Mouse (Mus musculus) retina, postnatal 1 day (tissue): Measurements from ENCODE around the gene Aff1.

ENCODE experiments used
- DNase-seq: peaks from one replicate; pipeline ENCODE4 v3.0.0-alpha.2; 2012

The Aff1 gene

DNA sequence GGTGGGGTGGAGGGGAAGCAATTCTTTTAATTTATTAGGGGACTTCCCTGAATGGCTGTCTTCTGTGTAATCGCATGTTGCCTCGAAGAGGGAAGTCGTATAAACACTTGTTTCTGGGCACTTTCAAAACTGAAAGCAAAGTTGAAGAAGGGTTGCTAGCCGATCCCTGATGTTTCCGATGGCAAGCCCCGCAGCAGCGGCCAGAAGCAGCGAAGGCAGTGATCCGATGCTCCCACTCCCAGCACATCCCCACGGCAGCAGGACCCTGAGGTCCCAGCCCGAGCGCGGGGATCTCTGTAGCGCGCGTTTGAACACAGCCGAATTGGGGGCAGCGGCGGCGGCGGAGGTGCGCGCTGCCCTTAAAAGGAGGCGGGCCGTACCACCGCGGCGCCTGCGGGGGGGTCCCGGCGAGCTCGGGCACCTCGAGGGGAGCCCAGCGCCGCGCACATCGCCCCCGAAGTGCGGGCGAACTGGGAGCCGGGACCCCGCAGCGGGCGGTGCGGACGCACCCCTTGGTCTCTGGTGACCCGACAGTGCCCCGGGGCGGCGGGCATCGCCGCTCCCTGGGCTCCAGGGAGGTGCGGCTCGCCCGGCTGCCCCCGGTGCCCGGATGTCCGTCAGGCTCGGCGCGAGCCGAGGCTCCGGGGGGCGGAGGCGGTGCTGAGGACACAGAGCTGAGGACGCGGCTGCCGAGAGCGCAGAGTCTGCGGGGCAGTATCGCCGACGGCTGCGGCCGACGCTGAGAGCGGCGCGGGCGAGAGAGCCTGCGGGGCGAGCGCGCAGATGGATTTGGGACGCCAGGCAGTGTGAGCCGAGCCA, 61.5 kb downstream of the Aff1 start:
- peak; percentile 96 for DNase-seq

DNA sequence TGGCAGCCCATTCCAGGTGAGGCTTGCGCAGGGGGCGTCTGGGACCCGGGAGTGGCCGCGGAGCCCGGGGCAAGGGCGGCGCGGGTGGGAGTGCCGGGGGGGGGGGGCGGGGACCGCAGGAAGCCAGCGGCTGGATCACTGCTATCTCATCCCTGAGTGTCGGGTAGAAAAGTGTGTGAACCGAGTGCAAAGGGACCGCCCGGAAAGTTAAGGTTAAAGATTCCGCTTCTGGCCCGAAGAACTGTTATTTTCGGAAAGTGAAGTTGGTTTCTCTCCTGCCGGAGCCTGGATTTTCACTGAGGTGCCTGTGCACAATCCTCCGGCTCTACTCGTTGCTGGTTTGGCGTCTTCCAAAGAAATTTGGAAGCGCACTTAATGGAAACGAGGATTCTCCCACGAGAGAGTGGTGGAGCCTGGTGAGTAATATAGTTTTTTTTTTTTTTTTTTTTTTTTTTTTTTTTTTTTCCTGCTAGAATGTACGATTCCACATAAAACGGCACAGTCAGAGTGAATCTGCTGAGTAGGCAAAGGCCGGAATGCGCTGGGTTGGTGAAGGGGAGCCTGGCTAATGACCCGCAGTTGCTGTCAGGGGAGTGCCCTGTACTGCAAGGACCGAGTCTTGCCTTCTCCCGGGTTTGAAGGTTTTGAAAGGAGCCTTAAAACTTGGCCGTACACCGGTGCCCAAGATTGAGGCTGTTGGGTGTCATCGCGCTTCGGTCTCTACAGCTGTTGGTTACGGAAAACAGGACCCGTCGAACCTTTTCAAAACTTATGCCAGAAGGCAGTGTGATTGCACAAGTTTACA, 62.4 kb downstream of the Aff1 start:
- DNase-seq: peak; percentile 62

DNA sequence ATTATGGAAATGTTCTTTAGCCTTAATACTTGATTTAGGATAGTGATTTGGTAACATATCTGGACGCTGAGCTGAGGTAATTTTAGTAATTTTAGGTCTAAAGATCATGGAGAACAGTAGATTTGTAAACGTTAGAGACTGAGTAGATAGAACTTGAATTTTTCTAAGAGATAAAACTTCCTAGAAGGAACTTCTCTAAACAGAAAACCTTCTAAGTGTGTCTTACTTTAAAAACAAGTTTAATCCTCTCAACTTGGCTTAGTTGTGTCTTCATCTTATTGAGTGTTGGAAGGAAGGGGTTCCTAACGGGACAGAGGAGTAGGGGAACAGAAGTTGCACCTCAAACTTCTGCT, 62.9 kb downstream of the Aff1 start:
- DNase-seq: no peak

DNA sequence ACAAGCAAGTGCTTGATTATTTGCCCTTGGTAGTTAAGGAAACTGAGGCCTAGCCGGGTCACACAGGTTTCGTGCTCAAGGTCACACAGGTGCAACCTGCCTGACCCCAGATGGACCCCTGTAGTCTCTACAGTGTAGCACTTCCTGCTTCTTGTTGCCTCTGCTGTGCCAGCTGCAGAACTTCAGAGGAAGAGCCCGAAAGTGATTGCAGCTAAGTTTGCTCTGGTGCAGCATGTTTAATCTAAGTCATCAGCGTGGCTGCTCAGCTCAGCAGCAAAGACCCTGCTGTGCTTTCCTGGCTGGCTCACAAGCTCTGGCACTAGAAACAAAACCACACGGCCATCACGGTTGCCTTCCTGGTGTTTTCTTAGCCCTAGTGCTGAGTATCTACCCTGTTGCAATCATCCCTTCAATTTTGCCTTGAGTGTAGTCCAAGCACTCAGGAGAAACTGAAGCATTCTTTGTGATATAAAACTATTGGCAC, 64.1 kb downstream of the Aff1 start:
- no peak for DNase-seq

DNA sequence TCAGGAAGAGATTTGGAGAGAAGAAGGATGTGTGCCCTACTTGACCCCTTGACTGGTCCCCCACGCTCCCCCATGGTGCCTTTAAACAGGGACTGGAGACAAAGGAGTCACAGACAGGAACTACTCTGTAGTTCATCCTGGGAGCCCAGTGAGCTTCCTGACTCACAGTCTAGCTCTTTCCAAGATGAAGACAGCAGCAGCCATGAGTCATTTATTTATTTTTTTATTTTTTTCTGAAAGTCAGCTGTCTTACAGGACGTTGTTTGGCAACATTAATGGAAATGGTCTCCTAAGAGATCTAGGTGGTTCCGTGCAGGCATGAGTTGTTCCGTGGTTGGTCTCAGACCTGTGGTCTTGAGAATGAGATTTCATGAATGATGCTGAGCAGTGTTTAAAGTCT, 66.3 kb downstream of the Aff1 start:
- no peak for DNase-seq

DNA sequence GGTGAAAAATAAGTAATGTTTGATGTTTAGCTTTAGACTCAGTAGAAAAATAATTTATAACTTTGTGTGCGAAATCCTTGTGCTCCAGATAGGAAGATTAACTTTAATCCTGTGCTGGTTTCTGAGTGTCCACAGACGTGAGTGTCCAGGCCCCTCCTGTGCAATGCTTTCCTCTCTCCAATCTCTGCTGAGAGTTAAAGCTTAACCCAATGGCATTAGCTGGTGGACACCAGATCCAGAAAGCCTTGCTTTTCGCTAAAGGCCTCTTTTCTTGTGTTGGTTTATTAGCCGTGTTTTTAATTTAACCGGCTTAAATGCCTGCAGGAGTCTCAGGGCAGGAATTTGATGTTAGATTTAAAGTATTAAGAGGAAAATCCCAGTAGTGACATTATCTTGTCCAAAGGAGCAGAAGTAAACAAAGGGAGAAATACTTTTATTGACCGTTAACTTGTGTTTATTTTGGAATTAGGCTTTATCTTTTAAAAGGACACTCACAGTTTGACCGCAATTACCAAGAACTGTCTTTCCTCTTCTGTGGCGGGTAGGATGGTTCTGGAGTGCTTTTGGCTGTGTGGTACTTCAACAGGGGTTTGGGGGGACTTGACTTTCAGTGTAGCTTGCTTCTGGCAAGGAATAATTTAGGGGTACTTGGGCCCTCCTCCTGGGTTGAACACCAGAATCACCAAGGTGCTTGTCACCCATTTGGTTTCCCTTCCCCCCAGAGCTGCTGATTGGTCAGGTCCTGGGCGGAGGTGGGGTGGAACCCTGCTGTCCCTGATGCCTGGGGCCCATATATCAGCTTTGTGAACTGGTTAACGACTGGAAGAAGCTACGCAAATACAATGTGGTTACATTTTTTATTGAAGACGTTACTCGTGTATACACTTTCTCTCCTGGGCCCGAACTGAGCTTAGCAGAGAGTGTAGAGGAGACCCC, 67.6 kb downstream of the Aff1 start:
- DNase-seq: peak; percentile 29

DNA sequence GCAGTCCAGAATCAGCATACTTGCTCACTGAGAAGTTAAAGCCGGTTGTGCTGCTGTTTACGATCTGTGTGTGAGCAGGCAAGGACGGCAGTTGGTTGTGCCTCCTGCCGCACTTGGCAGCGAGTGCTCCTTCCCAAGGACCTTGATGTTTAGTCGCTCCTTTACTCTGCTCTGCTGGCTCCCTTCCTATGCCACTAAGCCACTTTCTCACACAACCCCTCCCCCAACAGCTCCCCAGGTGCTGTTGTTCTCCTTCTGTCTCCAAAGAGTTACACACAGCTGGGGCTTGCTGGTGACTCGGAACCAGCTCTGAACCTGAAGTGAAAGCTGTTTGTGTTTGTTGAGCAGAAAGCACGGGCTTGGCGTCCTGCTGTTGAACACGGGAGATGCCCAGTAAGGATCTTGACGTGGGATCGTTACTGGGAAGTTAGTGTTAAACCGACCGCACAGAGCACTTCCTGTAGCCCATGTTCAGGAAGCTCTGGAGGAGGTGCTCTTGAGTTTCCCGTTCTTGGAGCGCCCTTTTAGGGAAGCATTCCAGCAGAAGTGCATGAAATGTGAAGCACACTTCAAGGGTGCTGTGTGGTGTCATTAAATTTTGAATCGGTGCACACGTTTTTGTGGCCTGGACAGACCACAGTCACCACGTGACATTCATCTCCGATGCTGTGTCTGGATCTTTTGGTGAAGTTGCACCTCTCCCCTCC, 68.4 kb downstream of the Aff1 start:
- peak; percentile 58 for DNase-seq

DNA sequence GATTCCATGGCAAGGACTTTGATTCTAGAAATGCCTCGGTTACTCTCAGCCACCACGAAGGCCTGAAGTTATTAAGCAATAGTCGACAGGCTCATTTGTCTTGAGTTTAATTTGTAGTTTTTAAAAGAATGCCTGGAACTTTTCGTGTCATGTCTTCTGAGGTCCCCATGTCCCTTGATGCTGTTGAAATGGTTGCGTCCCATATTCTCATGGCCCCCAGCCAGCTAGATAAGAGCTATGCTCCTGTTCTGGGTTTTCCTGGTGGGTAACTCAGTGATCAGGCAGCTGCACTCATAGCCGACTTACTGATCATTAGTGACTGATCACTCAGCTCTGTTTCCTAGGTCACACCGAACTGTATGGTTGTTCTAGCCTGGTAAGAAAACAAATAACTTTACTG, 69.6 kb downstream of the Aff1 start:
- DNase-seq: no peak

DNA sequence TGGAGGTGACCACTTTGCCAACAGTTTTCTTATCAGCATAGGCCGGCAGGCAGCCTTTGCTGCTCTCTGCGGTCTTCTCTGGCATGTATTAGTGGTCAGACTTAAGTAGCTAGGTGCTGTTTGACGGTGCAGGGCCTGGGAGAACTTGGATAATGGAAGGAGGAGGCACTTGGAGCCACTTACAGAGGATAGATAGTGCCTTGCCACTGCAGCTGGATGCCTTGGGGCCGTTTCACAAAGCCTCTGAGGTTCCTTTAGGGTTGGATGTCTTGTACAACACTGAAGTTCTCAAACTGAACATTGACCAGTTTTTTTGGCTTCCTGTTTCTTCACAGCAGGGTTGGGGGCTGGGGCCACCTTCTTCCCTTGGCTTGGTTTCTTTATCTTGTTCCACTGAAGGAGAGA, 70.7 kb downstream of the Aff1 start:
- DNase-seq: no peak

DNA sequence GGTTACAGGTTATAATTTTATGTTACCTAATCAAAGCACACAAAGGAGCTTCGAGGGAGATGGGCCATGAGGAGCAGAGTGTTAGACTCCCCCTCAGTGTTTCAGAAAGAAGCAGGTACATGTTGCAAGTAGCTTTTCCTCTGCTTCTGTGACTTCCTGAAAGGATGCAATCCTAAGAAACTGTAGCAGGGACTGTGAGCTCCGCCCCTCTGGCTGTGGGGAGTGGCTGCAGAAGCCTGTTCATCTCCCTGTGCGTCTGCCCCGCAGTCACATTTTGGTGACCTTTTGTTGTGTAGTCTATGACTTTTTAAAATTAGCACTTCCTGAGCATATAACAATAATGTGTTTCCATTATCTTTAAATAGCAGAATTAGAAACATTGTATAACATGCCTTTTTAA, 73.2 kb downstream of the Aff1 start:
- no peak for DNase-seq

DNA sequence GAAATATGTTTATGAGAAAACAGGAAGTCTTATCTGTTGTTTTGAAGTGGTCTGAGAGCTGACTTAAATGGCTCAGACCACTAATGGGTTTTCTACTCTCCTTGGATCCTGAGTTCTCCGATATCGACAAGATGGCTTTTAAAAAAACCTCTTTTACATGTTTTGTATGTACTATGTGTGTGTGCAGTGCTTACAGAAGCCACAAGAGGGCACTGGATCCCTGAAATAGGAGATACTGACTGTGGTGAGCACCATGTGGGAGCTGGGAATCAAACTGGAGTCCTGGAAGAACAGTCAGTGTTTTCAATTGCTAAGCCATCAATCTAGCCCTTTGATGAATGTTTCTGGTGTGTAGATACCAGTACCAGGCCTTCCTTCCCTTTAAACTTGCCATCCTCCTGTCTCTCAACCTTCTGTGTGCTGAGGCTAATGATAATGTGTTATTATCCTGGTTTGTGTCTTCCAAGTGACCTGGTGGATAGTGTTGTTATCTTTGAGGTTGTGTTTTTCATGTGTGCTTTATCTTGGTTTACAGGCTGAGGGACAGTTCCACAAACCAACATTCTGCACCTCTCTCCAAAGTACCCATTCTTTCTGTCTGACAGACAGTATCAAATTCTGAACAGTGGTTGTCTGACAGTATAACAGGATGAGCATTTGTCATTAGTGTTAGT, 73.7 kb downstream of the Aff1 start:
- DNase-seq: no peak

DNA sequence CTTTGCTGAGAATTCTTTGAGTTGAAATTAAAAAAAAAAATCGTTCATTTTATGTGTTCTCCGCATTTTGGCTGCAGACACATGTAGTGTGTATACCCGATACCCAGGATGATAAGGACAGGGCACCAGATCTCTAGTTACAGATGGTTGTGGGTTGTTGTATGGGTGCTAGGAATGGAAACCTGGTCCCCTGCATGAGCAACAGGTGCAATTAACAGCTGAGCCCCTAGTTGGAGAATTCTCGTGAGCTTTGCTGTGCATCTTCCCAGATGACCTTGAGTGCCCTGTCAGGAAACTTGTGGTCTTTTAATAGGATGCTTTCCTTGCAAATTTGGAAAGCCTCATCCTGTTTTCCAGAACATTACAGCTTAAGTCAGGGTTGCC, 74.2 kb downstream of the Aff1 start:
- DNase-seq: no peak

DNA sequence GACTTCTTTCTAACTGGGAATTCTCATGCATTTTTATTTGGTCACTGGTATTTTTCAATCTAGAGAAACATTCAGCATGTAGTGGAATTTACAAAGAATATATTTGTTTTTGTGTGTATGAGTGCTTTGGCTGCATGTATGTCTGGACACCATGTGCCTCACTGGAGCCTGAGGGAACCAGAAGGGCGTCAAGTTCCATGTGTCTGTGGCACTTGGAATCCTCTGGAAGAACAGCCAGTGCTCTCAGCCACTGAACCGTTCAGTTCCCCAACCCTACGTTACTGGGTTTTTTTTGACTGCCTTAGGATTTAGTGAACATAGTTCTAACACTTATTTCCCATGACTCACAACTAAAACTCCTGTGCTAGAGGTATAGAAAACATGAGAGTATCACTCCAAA, 76.8 kb downstream of the Aff1 start:
- no peak for DNase-seq

DNA sequence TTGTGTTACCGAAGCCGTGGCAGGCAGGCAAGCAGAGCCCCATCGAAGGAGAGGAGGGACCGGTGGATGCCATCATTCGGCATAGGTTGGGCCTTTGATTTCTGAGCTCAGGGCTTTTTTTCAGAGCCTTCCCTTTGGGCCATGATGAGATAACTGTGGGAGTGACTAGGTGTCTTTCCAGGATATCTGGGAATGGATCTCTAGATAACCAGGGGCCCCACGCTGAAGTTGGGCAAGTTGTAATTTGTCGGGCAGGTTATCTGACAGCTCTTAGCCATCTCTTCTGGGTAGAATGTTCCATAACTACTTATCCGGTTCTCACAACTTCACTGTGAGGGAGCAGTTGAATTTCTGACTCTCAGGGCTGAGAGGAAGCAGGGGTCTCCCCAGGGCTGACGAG, 77.5 kb downstream of the Aff1 start:
- DNase-seq: no peak

DNA sequence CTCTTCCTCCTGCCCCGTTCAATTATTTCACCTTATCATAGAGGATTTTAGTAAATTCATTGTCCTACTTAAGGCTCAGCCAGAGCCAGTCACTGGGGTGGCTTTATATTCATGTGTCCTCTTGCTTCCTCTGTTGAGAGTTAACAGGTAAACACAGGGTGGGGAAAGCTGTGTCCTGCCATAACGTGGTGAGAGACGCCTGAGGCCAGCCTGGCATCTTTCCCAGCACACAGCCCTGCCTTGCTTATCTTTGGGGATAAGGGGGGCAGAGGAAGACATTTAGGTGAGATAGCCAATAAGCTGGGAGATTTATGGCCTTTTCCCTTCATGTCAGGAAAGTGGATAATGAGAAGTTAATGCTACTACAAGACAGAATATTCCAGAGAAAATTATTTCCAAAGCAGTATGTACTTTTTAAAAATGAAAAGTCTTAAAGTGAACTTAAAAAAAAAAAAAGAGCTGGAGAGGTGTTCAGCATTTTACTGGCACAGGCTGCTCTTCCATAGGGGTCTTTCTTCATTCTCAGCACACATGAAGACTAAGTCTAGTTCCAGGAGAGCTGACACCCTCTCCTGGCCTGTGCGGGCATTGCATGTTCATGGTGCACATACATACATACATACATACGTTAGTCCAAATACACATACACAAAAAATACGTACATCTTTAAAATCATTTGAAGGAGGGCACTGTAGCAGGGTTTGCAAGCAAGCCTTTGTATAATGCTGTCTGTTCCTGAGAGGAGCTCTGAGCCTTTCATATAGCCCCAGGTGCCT, 78.5 kb downstream of the Aff1 start:
- DNase-seq: peak; percentile 38

DNA sequence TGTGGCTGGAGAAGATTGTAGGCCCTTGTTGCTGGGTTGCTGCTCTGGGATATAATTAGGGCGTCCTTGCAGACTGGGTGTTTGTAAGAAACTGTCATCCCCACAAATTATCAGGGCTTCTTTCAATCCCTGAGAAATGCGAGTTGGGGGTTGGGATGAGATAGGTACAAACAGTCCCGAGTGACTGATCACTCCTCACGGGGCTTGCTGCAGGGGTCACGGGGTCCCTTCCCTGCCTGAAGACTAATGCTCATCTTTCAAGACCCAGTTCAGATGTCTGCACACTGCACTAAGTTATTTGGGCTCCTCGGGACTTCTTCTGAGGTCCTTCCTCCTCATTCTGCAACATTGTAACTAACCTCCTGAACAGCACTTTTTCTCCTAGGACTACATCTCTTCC, 79.2 kb downstream of the Aff1 start:
- DNase-seq: peak; percentile 29

DNA sequence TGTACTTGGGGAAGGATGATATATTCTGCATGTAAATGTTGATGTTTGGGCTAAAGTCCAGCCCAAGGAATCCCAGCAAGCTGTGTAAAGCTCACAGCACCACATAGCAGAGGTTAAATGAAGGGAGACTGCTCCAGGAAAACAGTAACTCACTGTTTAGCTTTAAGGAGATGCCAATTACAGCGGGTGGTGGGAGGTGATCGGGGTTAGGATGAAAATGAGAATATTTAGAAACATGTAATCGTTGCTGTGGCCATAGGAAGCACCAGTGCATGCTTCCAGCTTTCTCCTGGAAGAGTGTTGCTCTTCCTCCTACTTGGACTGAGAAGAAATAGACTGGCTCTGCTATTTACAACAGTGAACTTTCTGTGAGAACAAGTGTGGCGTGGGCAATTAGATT, 80.1 kb downstream of the Aff1 start:
- peak; percentile 59 for DNase-seq

DNA sequence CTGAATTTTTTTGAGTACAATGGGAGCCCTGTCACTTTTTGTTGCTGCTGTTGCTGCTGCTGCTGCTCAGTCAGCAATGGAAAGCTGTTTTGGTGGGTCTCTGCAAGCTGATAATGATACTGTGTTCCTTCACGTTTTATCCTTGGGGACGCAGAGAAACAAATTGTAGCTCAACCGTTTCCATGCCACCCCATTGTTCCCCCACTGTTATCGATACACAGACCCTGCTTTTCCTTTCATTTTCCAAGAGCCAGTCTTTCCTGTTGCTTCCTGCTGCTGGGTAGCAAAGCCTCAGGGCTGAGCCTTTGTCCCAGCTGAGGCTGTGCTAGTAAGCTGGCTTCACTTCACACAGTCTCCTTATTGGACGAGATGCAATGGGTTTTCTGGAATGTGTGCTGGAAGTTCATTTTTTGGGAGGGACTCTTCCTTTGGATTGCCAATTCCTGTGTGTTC, 81.0 kb downstream of the Aff1 start:
- peak; percentile 76 for DNase-seq

DNA sequence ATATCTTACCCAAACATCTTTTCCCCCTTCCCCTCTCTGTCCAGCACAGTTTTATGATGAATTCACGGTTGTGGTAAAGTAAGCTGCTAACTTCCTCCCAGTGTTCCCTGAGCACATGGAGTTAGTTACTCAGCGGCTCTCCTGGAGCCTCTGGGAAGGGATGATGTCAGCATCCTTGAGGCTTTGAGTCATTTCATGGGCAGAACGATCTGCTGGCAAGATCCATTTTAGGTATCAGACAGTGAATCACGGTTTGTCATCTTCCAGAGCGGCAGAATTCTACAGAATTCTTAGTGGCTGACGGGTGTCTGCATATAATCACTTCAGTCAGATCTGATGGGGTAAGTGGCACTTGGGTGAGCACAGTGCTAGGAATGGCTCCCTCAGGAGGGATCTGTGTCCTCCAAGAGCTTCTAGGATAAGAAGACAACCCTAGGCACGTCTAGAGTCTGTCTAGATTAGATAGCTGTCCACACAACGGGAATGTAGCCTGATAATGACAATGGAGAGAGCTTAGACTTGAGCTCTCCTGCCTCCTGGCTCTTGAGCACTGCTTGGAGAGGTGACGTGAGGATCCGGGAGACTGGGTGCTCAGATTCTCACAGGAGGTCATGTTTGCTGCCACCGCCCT, 82.6 kb downstream of the Aff1 start:
- no peak for DNase-seq

DNA sequence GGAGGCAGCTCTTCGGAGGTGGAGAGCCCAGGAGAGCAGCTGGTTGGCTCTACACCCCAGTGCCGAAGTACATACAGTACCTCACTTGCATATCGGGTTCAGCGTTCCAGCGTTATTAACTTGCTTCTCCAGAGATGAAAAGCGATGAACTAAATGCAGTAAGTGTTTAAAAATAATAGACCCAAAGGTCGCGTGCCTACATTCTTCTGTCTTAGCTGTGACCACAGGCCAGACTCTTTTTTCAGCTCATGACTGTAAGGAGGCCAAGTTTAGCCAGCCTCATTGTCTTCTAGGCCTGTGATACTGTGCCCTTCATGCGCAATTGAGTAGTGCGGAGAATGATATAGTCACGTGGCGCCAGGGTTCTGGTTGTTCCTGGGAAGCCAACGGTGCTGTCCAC, 83.3 kb downstream of the Aff1 start:
- DNase-seq: peak; percentile 50

DNA sequence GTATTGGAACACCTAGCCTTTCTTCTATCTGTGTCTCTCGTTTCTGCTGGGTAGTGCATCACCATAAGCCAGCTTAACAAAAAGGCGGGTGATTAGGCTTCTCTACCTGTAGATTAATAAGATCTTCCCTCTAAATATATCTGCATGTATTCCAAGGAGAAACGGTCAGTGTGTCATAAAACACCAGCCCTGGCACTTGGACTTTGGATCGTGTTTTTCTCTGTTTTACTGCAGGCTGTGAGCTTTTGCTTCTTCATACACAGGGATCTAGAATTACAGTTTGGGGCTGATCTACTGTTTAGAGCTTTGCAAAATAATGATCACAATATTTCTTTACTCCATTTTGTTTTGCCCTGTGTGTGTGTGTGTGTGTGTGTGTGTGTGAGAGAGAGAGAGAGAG, 84.7 kb downstream of the Aff1 start:
- DNase-seq: no peak
